Mouse (Mus musculus) adrenal gland, postnatal 36 days (tissue): Measurements from ENCODE around the gene Stxbp6. TPM values are rescaled to one million over a fixed set of nuclear protein-coding genes. Genes with fewer than 3 reads are reported as not detected.

Experiments
- DNase-seq, 2 experiments: peaks; one replicate each; pipeline ENCODE4 v3.0.0; 2021; ENCODE audit warnings: mixed read lengths in 1 of 2
- total RNA-seq, 2 experiments: library from RNA; stranded (reverse); gene quantifications; 2 replicates each; pipeline ENCODE4 v1.2.3; 2021

The Stxbp6 gene
- total RNA-seq, 2 experiments from 2014 or later: 16.7 to 22.2 TPM

- DNase-seq: no peak
Measured at GRCm38 (mm10) chr12:44996274-44996673, 78.2 kb downstream of the Stxbp6 start.

- DNase-seq: no peak
Measured at GRCm38 (mm10) chr12:44993391-44993790, 81.1 kb downstream of the Stxbp6 start.

GRCm38 (mm10) chr12:44992847-44993246 is 81.7 kb downstream of the Stxbp6 start:
- no peak for DNase-seq

DNA sequence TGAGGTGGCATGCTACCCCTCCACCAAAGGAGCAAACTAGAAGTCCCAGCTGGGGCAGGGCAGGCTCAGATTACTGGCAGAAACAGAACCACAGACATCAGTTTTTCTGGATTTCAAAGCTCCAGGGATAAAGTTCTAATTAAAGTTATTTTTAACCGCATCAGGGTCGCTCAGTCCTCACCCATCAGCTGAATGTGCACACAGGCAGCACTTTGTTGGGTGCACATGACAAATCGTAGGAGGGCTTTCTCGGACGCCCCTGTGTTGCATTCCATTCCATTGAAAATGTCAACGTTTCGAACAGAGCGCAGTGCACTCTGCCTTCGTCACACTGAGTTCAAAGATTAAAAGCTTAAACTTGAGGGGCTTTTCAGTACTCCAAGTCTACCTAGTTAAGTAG is 84.1 kb downstream of the Stxbp6 start:
- DNase-seq: no peak

GRCm38 (mm10) chr12:44989011-44989410 is 85.5 kb downstream of the Stxbp6 start:
- no peak for DNase-seq

- DNase-seq: no peak
Measured at GRCm38 (mm10) chr12:44987762-44988161, 86.7 kb downstream of the Stxbp6 start.

GRCm38 (mm10) chr12:44979316-44979848 is 95.1 kb downstream of the Stxbp6 start:
- DNase-seq: no peak

DNA sequence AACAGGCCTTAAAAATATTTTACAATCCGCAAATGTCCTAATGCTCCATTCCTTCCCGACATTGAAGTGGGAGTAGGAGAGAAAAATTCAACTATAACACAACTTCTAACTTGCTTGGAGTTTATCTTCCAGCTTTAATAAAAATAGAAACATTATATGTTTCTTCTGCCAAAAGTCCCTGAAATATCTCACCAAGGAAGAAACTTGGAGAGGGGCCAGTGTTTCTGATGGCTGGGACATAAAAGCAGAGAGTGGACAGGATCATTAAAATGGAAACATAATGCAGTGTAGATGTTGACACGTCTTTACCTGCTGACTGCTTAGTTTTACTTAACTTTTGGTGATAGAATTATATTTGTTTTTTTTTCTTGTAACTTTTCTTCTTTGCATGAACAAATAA is 99.2 kb downstream of the Stxbp6 start:
- DNase-seq: peak in 1 of 2 experiments; percentile 20

DNA sequence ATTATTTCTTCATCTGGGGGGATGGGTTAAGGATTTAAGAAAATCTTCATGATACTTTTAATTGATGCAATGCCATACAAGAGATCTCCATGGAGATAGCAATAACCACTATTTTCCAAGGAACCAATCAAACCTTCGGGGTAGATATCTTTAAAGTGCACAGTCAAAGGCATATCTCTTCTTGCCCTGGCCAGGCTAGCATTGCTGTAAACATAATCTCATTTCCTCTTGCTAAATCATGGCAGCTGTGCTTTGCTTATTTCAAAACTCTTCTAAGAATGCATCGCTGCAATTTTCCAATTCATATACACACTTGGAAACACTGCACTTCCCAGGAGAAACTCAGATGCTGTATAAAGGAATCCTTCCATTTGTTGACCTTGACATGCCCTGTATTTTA is 103.0 kb downstream of the Stxbp6 start:
- DNase-seq: no peak

DNA sequence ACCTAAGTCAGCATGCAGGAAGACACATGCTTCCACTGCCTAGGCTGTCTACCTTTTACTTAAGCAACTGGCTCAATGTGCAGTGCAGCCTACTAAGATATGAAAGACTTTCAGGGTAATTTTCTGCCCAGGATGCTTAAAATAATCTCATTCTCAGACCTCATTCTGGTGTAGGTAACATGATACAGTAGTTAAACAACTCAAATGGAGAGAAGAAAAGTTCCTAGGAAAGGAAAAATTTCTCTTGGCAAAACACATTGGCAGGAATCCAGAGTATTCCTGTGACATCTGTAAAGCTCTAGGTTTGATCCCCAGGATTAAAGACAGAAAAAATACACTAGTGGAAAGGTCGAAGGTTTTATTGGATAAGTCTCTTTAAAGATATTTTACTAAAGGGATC is 107.1 kb downstream of the Stxbp6 start:
- DNase-seq: no peak

DNA sequence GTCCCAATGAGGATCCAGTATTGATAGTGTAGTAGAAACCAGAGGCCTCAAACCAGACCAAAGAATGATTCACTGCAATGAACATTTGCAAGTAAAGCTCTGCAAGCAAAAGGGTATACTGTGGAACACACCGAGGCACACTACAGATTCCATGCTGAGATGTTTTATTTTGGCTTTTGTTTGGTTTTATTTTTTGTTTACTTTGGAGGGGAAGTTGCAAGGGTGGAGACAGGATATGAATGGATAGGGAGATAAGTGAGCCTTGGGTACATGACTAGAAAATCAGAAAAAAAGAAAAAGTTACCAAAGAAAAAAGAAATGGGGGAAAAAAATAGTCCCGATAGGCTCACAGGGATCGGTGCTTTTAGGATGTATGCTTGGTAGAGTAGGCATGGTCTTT is 117.0 kb downstream of the Stxbp6 start:
- DNase-seq: no peak

- peak; percentile 7 to 42 for DNase-seq
Measured at GRCm38 (mm10) chr12:44953121-44953520, 121.4 kb downstream of the Stxbp6 start.

- DNase-seq: peak; percentile 35 to 45
Measured at GRCm38 (mm10) chr12:44952072-44952471, 122.4 kb downstream of the Stxbp6 start.

DNA sequence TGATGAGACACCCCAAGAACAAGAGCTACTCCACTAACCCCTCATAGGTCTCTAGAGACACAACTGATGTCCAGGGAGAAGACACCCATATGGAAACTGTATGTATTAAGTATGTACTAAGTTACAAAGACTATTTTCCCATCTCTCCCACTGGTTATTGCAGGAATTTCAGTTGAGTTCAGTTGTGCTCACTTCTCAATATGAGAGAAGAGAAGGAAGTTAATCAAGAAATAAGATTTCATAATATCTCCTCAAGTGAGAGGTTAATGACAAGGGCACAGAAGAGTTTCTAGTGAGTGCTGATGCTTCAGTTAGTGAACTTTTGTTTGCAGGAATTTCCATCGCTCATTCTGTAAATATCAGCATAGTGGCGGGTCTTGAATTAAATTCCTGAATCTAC is 124.0 kb downstream of the Stxbp6 start:
- no peak for DNase-seq

DNA sequence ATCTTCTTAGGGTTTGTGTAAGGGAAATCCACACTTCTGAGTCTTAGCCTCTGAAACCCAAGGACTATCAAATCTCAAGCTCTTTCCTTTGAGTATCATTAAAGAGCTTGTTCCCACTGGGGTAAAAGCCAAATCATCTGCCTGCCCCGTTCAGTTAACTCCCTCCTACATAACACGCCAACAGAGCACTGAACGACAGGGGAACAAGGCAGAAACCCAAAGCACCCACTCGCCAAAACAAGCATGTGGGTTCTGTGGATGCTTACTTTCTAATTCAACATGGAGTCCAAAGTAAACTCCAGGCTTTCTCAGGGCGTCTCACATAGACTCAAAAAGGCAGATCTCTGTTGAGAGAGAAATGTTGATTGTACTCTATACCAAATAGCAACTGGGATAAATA is 126.7 kb downstream of the Stxbp6 start:
- no peak for DNase-seq

DNA sequence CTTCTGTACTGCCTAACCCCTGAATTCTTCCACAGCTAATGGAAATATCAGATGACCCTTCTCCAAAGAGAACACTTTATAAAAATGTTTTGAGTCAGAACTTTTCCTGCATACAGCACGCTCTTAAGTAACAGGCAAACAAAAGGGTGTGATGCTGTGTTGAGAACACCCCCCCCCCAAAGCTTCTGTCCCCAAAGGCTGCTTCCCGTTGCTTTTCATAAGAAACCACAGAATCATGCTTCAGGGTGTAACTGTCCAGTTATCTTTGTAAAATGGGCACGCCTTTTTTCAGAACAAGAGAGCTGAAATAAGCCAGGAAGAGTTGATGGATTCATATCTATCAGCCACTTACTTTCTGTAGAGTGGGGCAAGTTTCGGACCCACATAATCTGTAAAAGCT is 134.2 kb downstream of the Stxbp6 start:
- no peak for DNase-seq

GRCm38 (mm10) chr12:44939106-44939505 is 135.4 kb downstream of the Stxbp6 start:
- no peak for DNase-seq

GRCm38 (mm10) chr12:44932954-44933353 is 141.6 kb downstream of the Stxbp6 start:
- no peak for DNase-seq

GRCm38 (mm10) chr12:44931716-44932115 is 142.8 kb downstream of the Stxbp6 start:
- no peak for DNase-seq

DNA sequence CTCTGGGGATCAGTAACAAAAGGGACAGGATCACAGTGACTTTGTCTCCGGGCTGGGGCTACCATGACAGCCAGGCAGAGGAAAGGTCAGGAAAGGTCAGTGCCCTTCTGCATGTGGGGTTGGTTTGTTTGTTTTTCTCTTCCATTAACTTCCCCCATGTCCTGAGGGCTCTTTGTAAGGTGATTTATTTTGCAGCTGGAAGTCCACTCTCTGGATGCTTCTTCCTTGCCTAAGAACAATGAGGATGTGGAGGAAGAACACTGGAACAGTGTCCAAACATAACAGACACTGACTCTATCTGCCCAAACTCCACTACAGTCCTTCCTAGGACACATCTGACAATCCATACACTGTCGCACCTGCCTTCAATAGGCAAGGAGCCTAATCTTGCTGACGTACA is 146.1 kb downstream of the Stxbp6 start:
- DNase-seq: no peak

GRCm38 (mm10) chr12:44925901-44926300 is 148.6 kb downstream of the Stxbp6 start:
- no peak for DNase-seq

DNA sequence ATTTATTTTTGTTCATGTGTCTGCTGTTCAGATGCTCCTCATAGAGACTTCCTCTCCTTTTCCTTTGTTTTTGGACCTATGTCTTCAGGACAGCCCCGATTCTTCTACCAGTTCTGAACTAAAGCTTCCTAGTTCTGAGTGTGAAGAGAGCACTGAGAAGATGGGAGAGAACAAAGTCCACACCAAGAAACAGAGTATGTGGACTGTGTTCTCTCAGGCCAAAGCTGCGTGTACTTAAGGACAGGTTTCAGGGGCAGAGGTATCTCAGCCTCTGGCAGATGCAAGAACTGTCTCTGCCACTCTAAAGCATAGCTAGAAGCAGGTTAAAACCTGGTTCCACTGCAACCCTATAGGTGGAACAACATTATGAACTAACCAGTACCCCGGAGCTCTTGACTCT is 151.2 kb downstream of the Stxbp6 start:
- DNase-seq: no peak

DNA sequence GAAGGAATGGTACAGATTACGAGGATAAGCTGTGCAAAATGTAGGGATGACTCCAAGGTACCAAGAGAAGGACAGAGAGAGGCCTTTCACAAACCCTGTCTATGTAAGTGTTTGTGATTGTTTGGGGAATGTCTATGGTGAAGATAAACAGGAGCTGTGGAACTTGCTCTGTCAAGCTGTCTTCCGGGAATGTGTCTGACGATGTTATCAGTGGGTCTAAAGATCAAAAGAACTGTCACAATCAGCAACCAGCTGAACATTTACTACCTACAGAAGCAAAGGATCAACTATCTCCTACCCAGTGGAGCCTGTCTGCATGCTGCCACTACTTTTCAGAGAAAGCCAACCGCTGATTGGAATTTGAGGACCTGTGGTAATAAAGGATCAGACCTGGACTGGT is 152.3 kb downstream of the Stxbp6 start:
- DNase-seq: no peak

DNA sequence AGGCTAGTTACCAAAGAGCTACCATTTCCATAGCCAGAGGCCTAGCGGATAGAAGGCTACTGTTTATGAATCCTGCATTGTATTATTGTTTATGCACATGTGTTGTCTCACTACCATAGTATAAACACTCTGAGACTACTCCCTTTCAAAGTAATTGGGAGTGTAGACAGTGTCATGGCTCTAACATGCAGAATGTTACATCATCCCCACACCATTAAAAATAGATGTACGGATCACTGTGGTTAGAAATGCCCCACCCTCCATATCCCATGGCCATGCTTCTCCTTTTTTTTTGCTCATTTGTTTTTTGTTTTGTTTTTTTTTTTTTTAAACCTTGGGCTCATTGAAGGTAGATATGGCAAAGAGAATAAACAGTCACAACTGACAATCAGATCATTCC is 154.9 kb downstream of the Stxbp6 start:
- no peak for DNase-seq

- no peak for DNase-seq
Measured at GRCm38 (mm10) chr12:44918929-44919328, 155.6 kb downstream of the Stxbp6 start.
